Mouse (Mus musculus) cortical plate, adult 2 months (tissue): ENCODE results near the gene Akain1.

ENCODE experiments used
- CTCF ChIP-seq: fragments of 200-500 bp; IDR thresholded peaks from 2 replicates; pipeline ENCODE4 v1.5.1; 2011; ENCODE audit warnings: mild to moderate bottlenecking, control low read depth, low read length; ENCODE audit not compliant: insufficient read depth; ENCODE audit errors: extremely low read depth
- POLR2A ChIP-seq: fragments of 200-500 bp; IDR thresholded peaks from 2 replicates; pipeline ENCODE4 v1.6.1; 2011; ENCODE audit warnings: mild to moderate bottlenecking, low read length, control low read depth; ENCODE audit not compliant: insufficient read depth; ENCODE audit errors: extremely low read depth

- TF ChIP-seq POLR2A (no peak), CTCF (no peak)
These were observed 700 bp downstream of the Akain1 start for GRCm38 (mm10) chr17:69439571-69440480.
